Mouse (Mus musculus) hindbrain, embryonic 11.5 days (tissue): ENCODE data around the gene Snapin. TPM values are rescaled to one million over a fixed set of nuclear protein-coding genes. Genes with fewer than 3 reads are reported as not detected.

Experiments used
- ATAC-seq: fragments of 200-750 bp; cut with Nextera tagmentation; 2 replicates; pipeline ENCODE4 v1.8.0; 2017; ENCODE audit warnings: mild to moderate bottlenecking, moderate TSS enrichment, moderate library complexity; ENCODE audit not compliant: low FRiP score
- DNase-seq: peaks from one replicate; pipeline ENCODE4 v3.0.0-alpha.2; 2015; ENCODE audit warnings: low spot score
- H3K27ac ChIP-seq: fragments of 300-500 bp; sonication (generic); 2 replicates; pipeline ENCODE4 v1.5.1; 2014; ENCODE audit warnings: mild to moderate bottlenecking, low read depth, low read length
- H3K27me3 ChIP-seq: fragments of 300-500 bp; sonication (generic); 2 replicates; pipeline ENCODE4 v1.6.1; 2014; ENCODE audit warnings: mild to moderate bottlenecking, low read length, moderate library complexity, mixed read lengths; ENCODE audit not compliant: control insufficient read depth, insufficient read depth
- H3K36me3 ChIP-seq: fragments of 300-500 bp; sonication (generic); 2 replicates; pipeline ENCODE4 v1.6.1; 2014; ENCODE audit warnings: mild to moderate bottlenecking, low read length, moderate library complexity, mixed read lengths; ENCODE audit not compliant: control insufficient read depth, insufficient read depth
- H3K4me1 ChIP-seq: fragments of 300-500 bp; sonication (generic); replicated peaks from 2 replicates; pipeline ENCODE4 v1.6.1; 2014; ENCODE audit warnings: low read length, mixed read lengths; ENCODE audit not compliant: control insufficient read depth, insufficient read depth
- H3K4me2 ChIP-seq: fragments of 300-500 bp; sonication (generic); replicated peaks from 2 replicates; pipeline ENCODE4 v1.6.1; 2014; ENCODE audit warnings: mild to moderate bottlenecking, low read depth, low read length
- H3K4me3 ChIP-seq: fragments of 300-500 bp; sonication (generic); 2 replicates; pipeline ENCODE4 v1.5.1; 2014; ENCODE audit warnings: low read depth, low read length
- H3K9ac ChIP-seq: fragments of 300-500 bp; sonication (generic); 2 replicates; pipeline ENCODE4 v1.6.1; 2014; ENCODE audit warnings: low read depth, low read length
- H3K9me3 ChIP-seq: fragments of 300-500 bp; sonication (generic); 2 replicates; pipeline ENCODE4 v1.6.1; 2016; ENCODE audit warnings: low read length; ENCODE audit not compliant: control insufficient read depth
- WGBS: fragments of 180-500 bp; shearing (Covaris S2); extraction: QIAGEN DNeasy Blood & Tissue Kit; methylation state at CpG from one replicate; pipeline ENCODE4 v1.1.7; 2014; 5-methylcytosine and 5-hydroxymethylcytosine counted together
- polyA plus RNA-seq: library from polyadenylated mRNA; unstranded; fragments of >200 nt; fragmentation: Nextera tagmentation; extraction: Ambion mirVana; gene quantifications from 2 replicates; pipeline ENCODE4 v1.2.1, GENCODE M21; 2014

Snapin gene
- polyA plus RNA-seq, 1 experiment from 2014 or later = 72.3 TPM

- Histone ChIP-seq H3K4me2 (peak overlapping the region; percentile 32; the same call in 1 of the 2 replicates), H3K9me3 (no peaks in the 10 kb centered on the region), H3K9ac (no peak overlapping the region), H3K4me3 (peak overlapping the region; percentile 77), H3K27ac (peak overlapping the region; percentile 60; the same call in 1 of the 2 replicates), H3K4me1 (peaks cover 8% of the 10 kb centered on the region; the same call in 1 of the 2 replicates), H3K27me3 (no peaks in the 10 kb centered on the region), H3K36me3 (peaks cover 12% of the 10 kb centered on the region; the same call in 1 of the 2 replicates)
- peak; percentile 41 for ATAC-seq
- 28% methylated on average over 2 of the region's 2 CpGs for WGBS
- no peak for DNase-seq
These were observed 18.9 kb upstream of the Snapin start for GRCm38 (mm10) chr3:90509747-90510123.

- under 1% methylated on average over 62 of the region's 66 CpGs for WGBS
- DNase-seq = peak; percentile 100
- peak; percentile 93 for ATAC-seq
These were observed 18.3 kb upstream of the Snapin start, which contains the start of gene Chtop for GRCm38 (mm10) chr3:90508950-90509746. Gene Chtop (minus strand): TSS chr3:90509498.

GRCm38 (mm10) chr3:90508287-90508949, 17.6 kb upstream of the Snapin start:
- H3K9me3 ChIP-seq = no peaks in the 10 kb centered on the region
- peak overlapping the region; percentile 86 for H3K27ac ChIP-seq
- H3K36me3 ChIP-seq = peaks cover 12% of the 10 kb centered on the region; the same call in 1 of the 2 replicates
- H3K4me3 ChIP-seq = peak overlapping the region; percentile 77
- H3K4me2 ChIP-seq = peak overlapping the region; percentile 83
- no peaks in the 10 kb centered on the region for H3K27me3 ChIP-seq
- 0 out of 2 replicates have a peak, but pooled peaks cover 2% of the 10 kb centered on the region for H3K4me1 ChIP-seq
- no peak for ATAC-seq
- 7% methylated on average over 20 of the region's 20 CpGs for WGBS
- no peak for DNase-seq
- peak overlapping the region; percentile 87 for H3K9ac ChIP-seq

More at GRCm38 (mm10) chr3:90508950-90509746, 18.3 kb upstream of the Snapin start, which contains the start of gene Chtop:
- 0 out of 2 replicates have a peak, but pooled peaks cover 2% of the 10 kb centered on the region for H3K4me1 ChIP-seq
- peak within 1 kb of the TSS; percentile 87 for H3K9ac ChIP-seq
- peak within 1 kb of the TSS; percentile 83 for H3K4me2 ChIP-seq
- H3K36me3 ChIP-seq = peaks cover 12% of the 10 kb centered on the region; the same call in 1 of the 2 replicates
- no peaks in the 10 kb centered on the region for H3K27me3 ChIP-seq
- peak within 1 kb of the TSS; percentile 86 for H3K27ac ChIP-seq
- no peaks in the 10 kb centered on the region for H3K9me3 ChIP-seq
- peak within 1 kb of the TSS; percentile 77 for H3K4me3 ChIP-seq

GRCm38 (mm10) chr3:90506362-90506761, 15.5 kb upstream of the Snapin start:
- Histone ChIP-seq H3K27ac (no peak overlapping the region), H3K27me3 (no peaks in the 10 kb centered on the region), H3K4me2 (no peak overlapping the region), H3K9me3 (no peaks in the 10 kb centered on the region), H3K4me3 (no peak overlapping the region), H3K4me1 (0 out of 2 replicates have a peak, but pooled peaks cover 2% of the 10 kb centered on the region), H3K9ac (no peak overlapping the region), H3K36me3 (peaks cover 19% of the 10 kb centered on the region)
- 95% methylated on average over 3 of the region's 3 CpGs for WGBS
- no peak for DNase-seq
- no peak for ATAC-seq

- Histone ChIP-seq H3K4me1 (0 out of 2 replicates have a peak, but pooled peaks cover 2% of the 10 kb centered on the region), H3K9me3 (no peaks in the 10 kb centered on the region), H3K4me2 (no peak overlapping the region), H3K27ac (no peak overlapping the region), H3K9ac (no peak overlapping the region), H3K4me3 (no peak overlapping the region), H3K36me3 (peaks cover 20% of the 10 kb centered on the region), H3K27me3 (no peaks in the 10 kb centered on the region)
- 97% methylated on average over 5 of the region's 5 CpGs for WGBS
- no peak for ATAC-seq
- DNase-seq = no peak
These were observed 14.4 kb upstream of the Snapin start for GRCm38 (mm10) chr3:90505216-90505615.

GRCm38 (mm10) chr3:90503444-90503843, 12.6 kb upstream of the Snapin start:
- Histone ChIP-seq H3K4me3 (no peak overlapping the region), H3K4me2 (no peak overlapping the region), H3K36me3 (peaks cover 20% of the 10 kb centered on the region), H3K9ac (no peak overlapping the region), H3K27ac (no peak overlapping the region), H3K4me1 (0 out of 2 replicates have a peak, but pooled peaks cover 2% of the 10 kb centered on the region), H3K27me3 (no peaks in the 10 kb centered on the region), H3K9me3 (no peaks in the 10 kb centered on the region)
- 91% methylated on average over 4 of the region's 4 CpGs for WGBS
- ATAC-seq (no peak), DNase-seq (no peak)

GRCm38 (mm10) chr3:90497597-90497996, 6.8 kb upstream of the Snapin start:
- Histone ChIP-seq H3K27ac (no peak overlapping the region), H3K27me3 (no peaks in the 10 kb centered on the region), H3K9me3 (no peaks in the 10 kb centered on the region), H3K4me3 (no peak overlapping the region), H3K36me3 (peaks cover 4% of the 10 kb centered on the region), H3K4me2 (no peak overlapping the region), H3K4me1 (no peaks in the 10 kb centered on the region), H3K9ac (no peak overlapping the region)
- ATAC-seq (no peak), DNase-seq (no peak)

GRCm38 (mm10) chr3:90495850-90496525, 5.2 kb upstream of the Snapin start:
- WGBS = 95% methylated on average over 7 of the region's 7 CpGs
- H3K4me2 ChIP-seq = no peak overlapping the region
- no peaks in the 10 kb centered on the region for H3K27me3 ChIP-seq
- no peaks in the 10 kb centered on the region for H3K4me1 ChIP-seq
- ATAC-seq (no peak), DNase-seq (no peak)
- no peak overlapping the region for H3K27ac ChIP-seq
- H3K36me3 ChIP-seq = no peaks in the 10 kb centered on the region
- no peaks in the 10 kb centered on the region for H3K9me3 ChIP-seq
- H3K9ac ChIP-seq = no peak overlapping the region
- no peak overlapping the region for H3K4me3 ChIP-seq
